Mouse (Mus musculus): ENCODE measurements around the gene Wdtc1. TPM values are rescaled to one million over a fixed set of nuclear protein-coding genes. Genes with fewer than 3 reads are reported as not detected.

Gene Wdtc1
- polyA plus RNA-seq (2012): 97.5 and 98.3 TPM in 2 replicates

GRCm38 (mm10) chr4:133353367-133354365, at the start of gene Wdtc1:
Gene Wdtc1 (minus strand): TSS chr4:133353481.

GRCm38 (mm10) chr4:133369553-133370297, 16.4 kb upstream of the Wdtc1 start, which contains the start of gene Slc9a1:
Gene Slc9a1 (plus strand): TSS chr4:133369706.

GRCm38 (mm10) chr4:133277104-133278026, 75.9 kb downstream of the Wdtc1 start, which contains the start of gene Tmem222:
Gene Tmem222 (minus strand): TSS chr4:133277792.

GRCm38 (mm10) chr4:133262882-133263281, 90.4 kb downstream of the Wdtc1 start, which contains the start of gene Sytl1:
Gene Sytl1 (minus strand): TSS chr4:133263113.

Other genes starting within 250 kb of the Wdtc1 start
- gene Wasf2, start 223.0 kb downstream of the Wdtc1 start, polyA plus RNA-seq (2012): 101 and 104 TPM in 2 replicates
- gene Cd164l2, start 141.3 kb downstream of the Wdtc1 start, polyA plus RNA-seq (2012): 0.18 and 1.2 TPM in 2 replicates
- gene Gpr3, start 140.9 kb downstream of the Wdtc1 start, polyA plus RNA-seq (2012): 0.52 and 0.77 TPM in 2 replicates
- 17.8 and 27.8 TPM in 2 replicates for gene Map3k6, start 112.7 kb downstream of the Wdtc1 start, polyA plus RNA-seq (2012)
- 19.2 TPM in 2 replicates for gene Sytl1, start 90.4 kb downstream of the Wdtc1 start, polyA plus RNA-seq (2012)
- 35.7 and 45.4 TPM in 2 replicates for gene Tmem222, start 75.7 kb downstream of the Wdtc1 start, polyA plus RNA-seq (2012)
- gene Slc9a1, start 16.2 kb upstream of the Wdtc1 start, polyA plus RNA-seq (2012): 62.5 and 66.4 TPM in 2 replicates
- 0.05 and 0.10 TPM in 2 replicates for gene Tent5b, start 126.7 kb upstream of the Wdtc1 start, polyA plus RNA-seq (2012)
- 0.10 and 0.85 TPM in 2 replicates for gene Trnp1, start 145.1 kb upstream of the Wdtc1 start, polyA plus RNA-seq (2012)
- 0.09 TPM in 1 of 2 replicates, not detected in the other for gene Kdf1, start 165.5 kb upstream of the Wdtc1 start, polyA plus RNA-seq (2012)
- 465 and 673 TPM in 2 replicates for gene Nudc, start 192.5 kb upstream of the Wdtc1 start, polyA plus RNA-seq (2012)
- gene Nr0b2, start 199.9 kb upstream of the Wdtc1 start, polyA plus RNA-seq (2012): 3.7 and 6.3 TPM in 2 replicates
- 15.9 and 22.6 TPM in 2 replicates for gene Gpatch3, start 221.3 kb upstream of the Wdtc1 start, polyA plus RNA-seq (2012)
- gene Gpn2, start 230.9 kb upstream of the Wdtc1 start, polyA plus RNA-seq (2012): 59.1 and 63.0 TPM in 2 replicates
- gene Sfn, start 248.7 kb upstream of the Wdtc1 start, polyA plus RNA-seq (2012): 34.4 and 37.5 TPM in 2 replicates